Mouse (Mus musculus) megakaryocyte, adult 5-6 weeks (primary cell): ENCODE measurements around the gene Hoxd10. TPM values are rescaled to one million over a fixed set of nuclear protein-coding genes. Genes with fewer than 3 reads are reported as not detected.

Experiments
- ATAC-seq: 2 replicates; pipeline ENCODE4 v1.8.0; 2016; ENCODE audit warnings: mild to moderate bottlenecking, inconsistent platforms; ENCODE audit not compliant: poor library complexity, severe bottlenecking
- total RNA-seq, 2 experiments: library from RNA; stranded (forward) in 1 of 2; stranded (reverse) in 1 of 2; fragments of 153-499, 151-499 nt in 1 of 2; fragments of 221-1000, 200-1000 nt in 1 of 2; gene quantifications; 2 replicates each; pipeline versions ENCODE4 v1.2.3 to v1.2.4; 2015 to 2017

Hoxd10 gene
- total RNA-seq, 2 experiments from 2014 or later = not detected

DNA sequence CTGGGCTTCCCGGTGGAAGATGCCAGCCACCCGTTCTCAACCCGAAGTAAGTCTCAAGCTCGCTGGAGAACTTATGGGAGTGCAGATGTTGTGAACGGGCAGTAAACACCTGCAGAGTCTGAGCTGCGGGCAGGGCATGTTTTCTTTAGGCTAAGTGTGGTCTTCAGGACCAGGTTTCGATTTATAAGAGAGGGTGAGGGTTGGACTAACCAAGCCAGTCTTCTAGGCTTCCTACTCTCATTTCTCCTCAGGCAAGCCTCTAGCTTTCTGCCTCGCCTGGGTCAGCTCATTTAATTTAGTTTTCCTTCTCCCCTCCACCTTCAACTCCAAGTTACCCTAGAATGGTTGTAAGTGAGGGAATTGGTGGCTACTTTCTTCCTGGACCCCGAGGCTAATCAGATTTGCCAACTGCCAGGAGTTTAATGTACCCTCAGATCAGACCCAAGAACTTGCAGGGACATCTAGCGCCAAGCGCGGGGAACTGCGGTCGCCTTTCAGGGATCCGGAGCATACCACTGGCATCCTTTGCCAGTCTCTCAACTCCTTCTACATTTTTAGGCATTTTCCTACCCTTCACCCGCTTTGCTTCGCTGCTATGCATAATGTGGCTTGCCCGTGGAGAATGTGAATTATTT is 28.3 kb upstream of the Hoxd10 start:
- ATAC-seq = peak; percentile 39; the same call in 1 of the 2 replicates

DNA sequence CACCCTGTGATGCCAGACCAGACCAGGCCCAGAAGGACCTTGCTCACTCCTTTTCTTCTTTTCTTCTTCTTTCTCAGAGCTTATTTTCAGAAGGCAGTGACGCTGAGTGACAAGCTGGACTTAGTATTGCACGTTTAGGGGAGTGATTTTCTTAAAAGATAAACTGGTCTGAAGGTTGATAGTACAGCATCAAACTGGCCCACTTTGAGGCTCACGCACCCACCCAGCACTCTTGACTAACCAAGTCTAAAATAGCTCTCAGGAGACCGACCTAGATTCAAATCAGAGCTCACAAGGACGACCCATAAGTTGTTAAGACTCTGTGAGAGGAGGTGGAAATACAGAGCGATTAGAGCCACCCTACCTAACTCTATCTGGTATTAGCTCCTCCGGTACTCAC is 25.3 kb upstream of the Hoxd10 start:
- ATAC-seq = no peak

DNA sequence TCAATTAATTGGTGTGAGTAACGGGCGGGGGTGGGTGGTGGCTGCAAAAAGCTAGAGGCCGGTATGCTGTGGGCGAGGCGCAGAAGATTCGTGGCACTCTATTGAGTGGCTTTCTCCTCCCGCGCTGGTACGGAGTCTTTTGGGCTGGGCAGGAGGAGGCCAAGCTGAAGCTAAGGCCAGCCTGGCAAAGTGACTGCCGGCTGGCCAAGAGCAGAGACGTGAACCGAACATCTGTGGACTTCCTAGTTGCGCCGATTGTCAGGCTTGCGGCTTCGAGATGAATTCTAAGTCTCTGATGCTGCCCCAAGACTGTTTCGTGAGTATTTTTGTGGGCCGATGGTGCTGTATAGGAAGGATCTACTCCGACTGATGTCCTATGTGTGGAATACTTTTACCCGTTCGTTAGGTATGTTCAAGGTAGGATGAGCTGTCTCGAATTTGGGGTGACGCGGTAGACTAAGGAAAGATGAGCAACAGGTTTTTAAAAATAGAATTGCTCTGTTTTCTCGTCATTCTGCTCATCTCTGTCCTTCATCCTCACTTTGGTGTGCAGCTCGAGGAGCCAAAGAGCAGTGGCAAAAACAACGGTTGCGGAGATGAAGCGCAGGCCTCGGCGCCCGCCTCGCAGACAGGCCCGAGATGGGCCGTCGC is 24.4 kb upstream of the Hoxd10 start:
- ATAC-seq = no peak

DNA sequence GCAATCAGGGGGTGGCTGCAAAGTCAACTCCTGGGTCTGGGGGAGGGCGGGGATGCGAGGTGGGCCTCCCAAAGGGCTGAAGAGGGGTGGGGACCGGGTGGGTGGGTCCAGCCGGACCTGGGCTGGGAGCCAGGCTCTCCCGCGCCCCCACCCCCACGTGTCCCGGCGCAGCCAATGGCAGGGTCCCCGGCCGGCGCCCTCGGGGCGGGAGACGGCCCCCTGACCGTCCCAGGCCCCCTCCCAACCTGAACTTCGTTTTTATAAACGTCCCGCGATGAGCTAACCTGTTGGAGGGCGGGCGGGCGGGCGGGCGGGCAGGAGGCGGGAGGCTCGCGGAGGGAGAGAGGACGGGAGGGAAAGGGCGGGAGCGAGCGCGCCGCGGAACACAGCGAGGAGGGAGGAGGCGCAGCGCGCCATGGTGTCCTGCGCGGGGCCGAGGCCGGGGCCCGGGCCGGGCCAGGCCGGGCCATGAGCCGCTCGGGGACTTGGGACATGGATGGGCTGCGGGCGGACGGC is 23.8 kb upstream of the Hoxd10 start, which contains the start of gene Hoxd13:
Gene Hoxd13 (plus strand): TSS at position 469 of the 516 bp plus-strand sequence.
- ATAC-seq = no peak

DNA sequence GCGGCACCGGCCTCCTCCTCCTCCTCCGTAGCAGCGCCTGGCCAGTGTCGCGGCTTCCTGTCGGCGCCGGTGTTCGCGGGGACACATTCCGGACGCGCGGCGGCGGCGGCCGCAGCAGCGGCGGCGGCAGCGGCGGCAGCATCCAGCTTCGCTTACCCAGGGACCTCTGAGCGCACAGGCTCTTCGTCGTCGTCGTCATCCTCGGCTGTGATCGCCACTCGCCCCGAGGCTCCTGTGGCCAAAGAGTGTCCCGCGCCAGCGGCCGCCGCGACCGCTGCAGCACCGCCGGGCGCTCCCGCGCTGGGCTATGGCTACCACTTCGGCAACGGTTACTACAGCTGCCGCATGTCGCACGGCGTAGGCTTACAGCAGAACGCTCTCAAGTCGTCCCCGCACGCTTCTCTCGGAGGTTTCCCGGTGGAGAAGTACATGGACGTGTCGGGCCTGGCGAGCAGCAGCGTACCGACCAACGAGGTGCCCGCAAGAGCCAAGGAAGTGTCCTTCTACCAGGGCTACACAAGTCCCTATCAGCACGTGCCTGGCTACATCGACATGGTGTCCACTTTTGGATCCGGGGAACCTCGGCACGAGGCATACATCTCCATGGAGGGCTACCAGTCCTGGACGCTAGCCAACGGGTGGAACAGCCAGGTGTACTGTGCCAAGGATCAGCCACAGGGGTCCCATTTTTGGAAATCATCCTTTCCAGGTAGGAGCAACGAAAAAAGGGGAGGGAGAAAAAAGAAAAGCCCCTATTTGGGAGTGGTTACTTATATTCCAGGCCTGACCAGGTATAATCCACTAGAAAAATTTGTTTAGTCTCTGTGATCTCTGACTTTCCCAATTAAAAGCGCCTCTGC is 23.1 kb upstream of the Hoxd10 start:
- ATAC-seq = no peak

DNA sequence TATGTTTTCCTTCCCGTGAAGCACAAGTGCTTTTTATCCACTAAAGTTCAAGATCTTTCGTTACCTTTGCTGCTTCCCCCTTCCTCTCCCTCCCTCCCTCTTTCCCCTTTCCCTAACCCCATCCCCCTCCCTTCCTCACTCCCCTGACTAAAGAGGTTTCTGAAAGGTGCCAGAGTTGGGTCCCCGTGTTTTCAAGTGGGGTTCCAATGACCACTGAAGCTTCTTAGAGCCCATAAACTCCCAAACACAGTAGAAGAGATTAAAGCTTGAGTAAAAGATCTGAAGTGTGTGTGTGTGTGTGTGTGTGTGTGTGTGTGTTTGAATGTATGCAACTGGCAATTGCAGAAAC is 22.5 kb upstream of the Hoxd10 start:
- no peak for ATAC-seq

DNA sequence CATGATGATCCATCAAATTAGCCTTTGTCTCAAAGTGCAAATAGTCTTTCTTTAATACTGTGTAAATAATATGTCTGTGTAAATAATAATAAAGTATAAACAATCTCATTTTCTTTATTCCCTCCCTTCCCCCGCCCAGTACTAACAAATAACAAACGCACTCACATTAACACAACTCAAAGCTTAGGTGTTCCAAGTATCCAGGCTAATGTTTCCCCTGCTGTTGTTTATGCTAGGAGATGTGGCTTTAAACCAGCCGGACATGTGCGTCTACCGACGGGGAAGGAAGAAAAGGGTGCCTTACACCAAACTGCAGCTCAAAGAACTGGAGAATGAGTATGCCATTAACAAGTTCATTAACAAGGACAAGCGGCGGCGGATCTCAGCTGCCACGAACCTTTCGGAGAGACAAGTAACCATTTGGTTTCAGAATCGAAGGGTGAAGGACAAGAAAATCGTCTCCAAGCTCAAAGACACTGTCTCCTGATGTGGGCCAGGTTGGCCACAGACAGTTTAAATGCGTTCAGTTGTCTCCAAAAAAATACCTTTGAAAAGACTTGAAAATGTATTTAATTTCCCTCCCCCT is 22.0 kb upstream of the Hoxd10 start:
- no peak for ATAC-seq

DNA sequence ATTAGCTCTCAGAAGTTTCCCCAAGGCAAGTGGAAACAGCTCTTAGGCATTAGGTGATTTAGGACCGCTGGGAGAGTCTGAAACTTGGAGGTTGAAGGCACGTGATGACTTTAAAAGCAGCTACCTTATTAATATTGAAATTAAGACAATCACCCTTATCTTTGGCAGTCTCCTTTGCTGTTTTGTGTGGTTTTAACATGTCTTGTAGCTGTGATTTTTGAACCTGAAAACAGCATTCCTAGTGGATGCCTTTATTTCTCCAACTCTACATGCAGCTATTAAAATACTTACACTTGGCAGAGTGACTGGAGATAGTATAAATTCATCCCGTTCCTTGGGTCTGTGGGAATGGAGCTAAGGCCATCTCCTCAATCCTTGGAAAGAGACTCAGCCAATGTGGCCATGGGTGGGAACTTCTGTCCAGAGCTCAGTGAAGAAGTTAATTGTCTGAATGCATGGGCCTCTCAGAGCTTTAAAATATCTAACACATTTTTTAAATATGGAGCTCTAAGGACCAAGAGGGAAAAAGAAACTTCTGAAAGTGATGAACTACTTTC is 21.0 kb upstream of the Hoxd10 start:
- no peak for ATAC-seq

DNA sequence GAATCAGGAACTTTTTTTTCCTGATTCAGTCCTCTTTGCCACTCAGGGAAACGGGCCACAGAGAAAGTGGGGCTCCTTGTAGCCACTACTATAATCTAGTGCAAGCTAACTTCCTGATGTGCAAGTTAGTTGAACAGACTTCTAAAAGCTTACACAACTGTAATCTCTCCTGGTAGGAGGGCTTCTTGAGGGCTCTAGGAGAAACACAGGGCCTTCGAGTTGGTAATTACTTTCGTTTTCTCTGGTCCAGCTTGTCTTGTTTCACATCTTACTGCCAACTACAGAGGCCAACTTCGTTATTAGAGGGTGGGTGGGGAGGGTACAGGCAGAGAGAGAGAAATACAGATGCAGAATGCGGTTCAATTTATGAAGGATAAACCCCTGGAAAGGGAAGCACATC is 19.9 kb upstream of the Hoxd10 start:
- ATAC-seq = no peak

DNA sequence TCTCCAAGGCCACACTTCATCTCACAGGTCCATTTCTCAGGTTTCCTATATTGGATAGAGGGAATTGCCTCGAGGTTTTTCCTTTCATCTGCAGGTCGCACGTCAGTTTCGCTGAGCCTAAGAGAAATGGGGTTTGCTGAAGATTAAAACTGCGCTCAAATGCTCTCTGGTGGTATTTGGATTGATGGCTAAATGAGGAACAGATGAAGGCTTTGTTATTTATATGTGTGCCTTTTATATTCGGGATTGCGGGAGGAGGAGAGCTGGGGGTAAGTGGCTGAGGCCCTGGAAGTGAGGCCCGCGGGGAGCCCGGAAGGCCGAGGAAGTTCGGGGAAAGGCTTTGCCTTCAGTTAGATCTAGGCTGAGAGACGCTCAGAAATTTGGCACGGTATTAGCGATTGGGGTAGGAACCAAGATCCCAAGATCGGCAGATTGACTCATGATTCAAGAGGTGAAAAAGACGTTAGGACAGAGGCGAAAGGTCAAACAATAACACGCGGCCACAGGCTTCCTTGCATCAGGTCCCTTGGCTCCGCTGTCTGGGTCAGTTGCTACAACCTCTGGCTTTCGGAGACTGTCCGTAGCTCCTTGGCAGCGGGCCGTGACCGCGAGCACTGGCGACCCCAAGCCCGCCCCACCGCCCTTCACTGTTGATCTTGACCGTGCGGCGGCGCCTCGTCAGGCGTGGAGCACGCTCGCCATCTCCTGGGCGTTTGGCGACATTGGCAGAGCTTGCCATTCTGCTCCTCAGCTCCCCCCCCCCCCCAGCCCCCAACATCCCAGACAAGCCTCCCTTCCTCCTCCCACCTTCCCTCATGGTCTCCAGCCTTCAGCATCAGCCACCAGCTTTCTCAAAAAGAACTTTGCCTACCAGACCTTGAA is 19.0 kb upstream of the Hoxd10 start:
- peak; percentile 90 for ATAC-seq

DNA sequence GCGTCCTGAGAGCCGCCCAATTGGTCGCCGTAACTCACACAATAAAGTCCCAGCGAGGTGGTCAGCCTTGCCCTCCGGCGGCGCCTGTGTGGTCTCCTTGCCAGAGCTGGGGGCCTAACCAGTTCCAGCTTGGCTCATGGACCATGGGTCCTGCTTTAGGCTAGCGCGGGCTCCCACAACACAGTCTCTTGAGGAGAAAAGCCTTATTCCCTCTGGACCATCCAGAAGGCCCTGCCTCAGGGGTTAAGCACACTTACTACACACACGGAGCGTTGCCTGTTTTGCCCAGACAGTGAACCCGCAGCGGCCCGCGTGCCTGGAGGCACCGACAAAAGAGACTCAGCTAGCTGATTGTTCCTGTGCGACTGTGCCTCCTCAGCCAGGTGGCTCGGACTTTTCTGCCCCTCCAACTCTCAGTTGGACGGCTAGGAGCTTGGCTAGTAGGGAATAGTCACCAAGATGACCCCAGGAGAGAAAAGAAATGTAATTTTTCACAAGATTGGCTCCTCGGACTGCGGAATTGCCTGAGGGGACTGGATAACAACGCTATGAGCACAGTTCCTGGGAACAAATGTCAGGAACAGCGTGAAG is 17.8 kb upstream of the Hoxd10 start:
- ATAC-seq = no peak

DNA sequence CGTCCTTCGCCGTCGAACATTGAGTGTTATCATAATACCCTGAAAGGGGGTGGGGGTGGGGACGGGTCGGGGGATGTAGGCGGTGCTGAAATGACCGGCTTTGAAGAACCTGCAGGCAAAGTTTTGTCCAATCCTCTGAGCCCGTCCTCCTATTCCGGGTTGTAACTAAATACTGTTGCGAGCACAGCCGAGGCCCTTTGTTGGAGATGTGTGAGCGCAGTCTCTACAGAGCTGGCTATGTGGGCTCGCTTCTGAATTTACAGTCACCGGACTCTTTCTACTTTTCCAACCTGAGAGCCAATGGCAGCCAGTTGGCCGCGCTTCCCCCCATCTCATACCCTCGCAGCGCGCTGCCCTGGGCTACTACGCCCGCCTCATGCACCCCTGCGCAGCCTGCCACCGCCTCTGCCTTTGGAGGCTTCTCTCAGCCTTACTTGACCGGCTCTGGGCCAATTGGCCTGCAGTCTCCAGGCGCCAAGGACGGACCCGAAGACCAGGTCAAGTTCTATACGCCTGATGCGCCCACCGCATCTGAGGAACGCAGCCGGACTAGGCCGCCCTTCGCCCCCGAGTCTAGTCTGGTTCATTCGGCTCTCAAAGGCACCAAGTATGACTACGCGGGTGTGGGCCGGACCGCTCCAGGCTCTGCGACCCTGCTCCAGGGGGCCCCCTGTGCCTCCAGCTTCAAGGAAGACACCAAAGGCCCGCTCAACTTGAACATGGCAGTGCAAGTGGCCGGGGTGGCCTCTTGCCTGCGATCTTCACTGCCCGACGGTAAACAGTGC is 16.7 kb upstream of the Hoxd10 start, which contains the start of gene Hoxd12:
Gene Hoxd12 (plus strand): TSS at position 133 of the 785 bp plus-strand sequence.
- no peak for ATAC-seq

DNA sequence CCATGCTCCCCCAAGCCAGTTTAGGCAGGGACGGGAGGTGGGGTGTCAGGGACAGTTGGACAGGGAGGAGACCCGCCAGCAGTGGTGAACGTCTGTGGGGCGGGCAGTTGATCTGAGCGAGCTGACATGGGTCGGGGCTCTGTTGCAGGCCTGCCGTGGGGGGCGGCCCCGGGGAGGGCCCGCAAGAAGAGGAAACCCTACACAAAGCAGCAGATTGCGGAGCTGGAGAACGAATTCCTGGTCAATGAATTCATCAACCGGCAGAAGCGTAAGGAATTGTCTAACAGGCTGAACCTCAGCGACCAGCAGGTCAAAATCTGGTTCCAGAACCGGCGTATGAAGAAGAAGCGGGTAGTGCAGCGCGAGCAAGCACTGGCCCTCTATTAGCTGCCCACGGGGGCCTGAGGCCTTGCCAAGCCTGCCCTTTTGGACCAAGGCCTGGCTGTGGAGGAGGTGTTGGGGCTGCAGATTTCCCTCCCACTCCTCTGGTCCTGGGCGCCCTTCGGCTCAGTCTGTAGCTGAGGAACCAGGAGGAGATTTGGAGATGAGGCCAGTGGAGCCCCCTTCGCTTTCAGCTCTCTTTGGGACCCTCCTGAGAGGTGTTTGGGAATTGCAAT is 15.9 kb upstream of the Hoxd10 start:
- ATAC-seq = no peak

DNA sequence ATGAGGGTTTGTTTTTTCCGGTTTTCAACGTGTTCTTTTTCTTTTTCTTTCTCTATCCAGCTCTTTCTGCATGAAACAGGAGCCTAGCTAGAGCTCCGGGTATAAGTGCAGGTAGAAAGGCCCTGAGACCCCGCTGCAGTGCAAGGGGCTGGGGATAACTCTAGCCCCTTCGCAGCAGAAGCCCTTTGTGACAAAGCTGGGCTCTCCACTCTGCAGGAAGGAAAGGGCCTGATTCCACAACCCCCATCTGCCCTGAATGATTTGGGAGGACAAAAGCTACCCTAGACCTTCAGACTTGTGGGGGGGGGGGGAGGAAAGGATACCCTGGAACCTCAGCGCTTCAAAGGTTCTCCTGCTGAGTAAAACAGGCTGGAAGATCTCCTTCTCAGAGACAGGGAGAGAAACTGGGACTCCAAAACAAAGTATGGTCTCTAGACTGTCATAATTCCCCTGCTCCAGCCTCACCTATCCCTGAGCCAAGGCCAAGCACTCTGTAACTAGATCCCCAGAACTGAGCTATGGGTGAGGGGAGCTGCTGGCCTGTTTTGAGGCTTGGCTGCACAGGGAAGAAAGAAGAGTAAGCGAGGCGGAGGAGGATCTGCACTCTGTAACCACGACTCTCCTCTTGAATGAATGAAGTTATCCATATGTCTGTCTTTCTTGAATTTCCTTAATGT is 15.2 kb upstream of the Hoxd10 start:
- no peak for ATAC-seq

DNA sequence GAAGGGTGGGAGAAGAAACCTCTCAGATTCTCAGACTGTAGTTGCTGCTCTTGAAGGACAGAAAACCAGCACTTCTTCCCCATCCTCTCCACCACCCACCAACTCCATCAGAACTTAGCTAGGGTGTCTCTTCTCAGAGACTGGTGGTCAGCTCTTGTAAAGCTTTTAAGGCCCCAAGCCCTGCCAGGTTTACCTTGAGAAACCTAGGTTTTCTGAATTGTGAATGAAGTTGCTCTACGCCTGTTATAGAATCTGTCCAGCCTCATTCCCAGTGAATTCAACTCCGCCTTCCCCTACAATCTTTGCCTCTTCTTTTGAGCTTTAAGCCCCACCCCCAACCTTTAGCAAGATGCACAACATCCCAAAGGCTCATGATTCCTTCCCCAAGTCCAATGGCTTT is 14.6 kb upstream of the Hoxd10 start:
- ATAC-seq = no peak

DNA sequence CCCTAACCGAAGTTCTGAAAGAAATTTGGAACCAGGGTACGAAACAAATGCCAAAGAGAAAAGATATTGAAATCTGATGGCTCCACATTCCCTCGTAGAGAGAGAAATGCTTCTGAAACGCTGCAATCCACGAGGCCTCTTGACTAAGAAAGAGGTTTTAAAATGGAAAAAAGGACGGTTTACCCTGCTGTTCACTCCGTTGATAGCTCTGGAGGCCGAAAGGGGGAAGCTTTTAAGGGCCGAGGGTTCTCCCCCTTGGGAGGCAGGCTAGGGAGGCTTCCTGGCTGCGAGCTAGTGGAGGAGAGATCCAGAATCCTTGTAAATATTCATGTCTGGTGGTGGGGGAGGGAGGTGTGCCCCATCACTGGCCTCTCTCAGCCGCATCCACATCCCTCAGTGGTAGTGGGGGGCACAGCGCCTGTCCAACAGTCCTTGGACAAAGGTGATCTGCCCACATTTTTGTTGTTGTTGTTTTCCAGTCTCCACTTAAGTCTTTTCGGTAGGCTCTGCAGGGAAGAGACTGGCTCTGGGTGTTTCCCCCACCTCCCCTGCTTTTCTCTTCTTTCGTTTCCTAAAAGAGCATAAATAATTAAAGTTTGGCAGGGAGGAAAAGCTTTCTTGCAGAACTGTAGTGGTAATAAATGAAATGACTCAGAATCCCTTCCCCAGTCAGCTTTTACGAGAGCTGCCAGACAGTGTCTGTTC is 12.7 kb upstream of the Hoxd10 start, which contains the start of gene Hoxd11:
Gene Hoxd11 (plus strand): TSS at position 667 of the 705 bp plus-strand sequence.
- no peak for ATAC-seq

DNA sequence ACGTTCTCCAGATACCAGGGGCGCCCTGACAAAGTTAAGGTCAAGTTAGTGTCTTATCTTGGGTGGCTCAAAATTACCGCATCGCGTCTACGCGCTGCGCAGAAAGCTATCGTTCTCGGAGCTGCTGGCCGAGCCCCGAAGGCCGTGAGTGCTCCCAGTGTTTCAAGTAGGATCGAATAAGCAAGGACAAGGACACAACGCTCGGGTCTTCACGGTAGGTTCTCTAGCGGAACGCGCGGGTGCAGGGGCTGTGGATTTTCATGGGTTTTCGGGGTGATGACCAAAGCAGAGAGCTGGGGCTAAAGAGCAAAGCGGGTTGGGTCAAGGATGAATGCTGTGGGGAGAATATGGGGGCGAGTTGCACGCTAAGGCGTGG is 12.1 kb upstream of the Hoxd10 start:
- ATAC-seq = peak; percentile 13; the same call in 1 of the 2 replicates
